Mouse (Mus musculus) G1E (cell line): ENCODE data around the gene Ankrd10. TPM values are rescaled to one million over a fixed set of nuclear protein-coding genes. Genes with fewer than 3 reads are reported as not detected.

Experiments used
- ATAC-seq: 2 replicates; pipeline ENCODE4 v1.8.0; 2016; ENCODE audit warnings: mild to moderate bottlenecking; ENCODE audit not compliant: insufficient number of reproducible peaks, poor library complexity, low FRiP score, severe bottlenecking; ENCODE audit errors: extremely low read depth
- DNase-seq: peaks from one replicate; pipeline ENCODE4 v3.0.0; 2012; ENCODE audit warnings: low spot score
- H3K27me3 ChIP-seq: 2 replicates; pipeline ENCODE4 v1.6.1; 2012; ENCODE audit warnings: mild to moderate bottlenecking, low read length, inconsistent platforms; ENCODE audit not compliant: insufficient read depth
- H3K36me3 ChIP-seq: replicated peaks from 2 replicates; pipeline ENCODE3; 2012; ENCODE audit warnings: mild to moderate bottlenecking, inconsistent platforms
- H3K4me1 ChIP-seq: 2 replicates; pipeline ENCODE4 v1.6.1; 2012; ENCODE audit warnings: low read depth, low read length, inconsistent platforms, mixed read lengths; ENCODE audit not compliant: insufficient read depth
- H3K4me3 ChIP-seq: 2 replicates; pipeline ENCODE4 v1.5.1; 2012; ENCODE audit warnings: low read depth, mild to moderate bottlenecking, inconsistent platforms, low read length, moderate library complexity, mixed read lengths
- H3K9me3 ChIP-seq: replicated peaks from 2 replicates; pipeline ENCODE4 v1.6.1; 2012; ENCODE audit warnings: inconsistent platforms
- CTCF ChIP-seq: IDR thresholded peaks from 2 replicates; pipeline ENCODE4 v1.5.1; 2012; ENCODE audit warnings: low read depth, low read length, inconsistent platforms, mixed read lengths
- GATA1 ChIP-seq: IDR thresholded peaks from 2 replicates; pipeline ENCODE4 v1.6.1; 2012; ENCODE audit warnings: borderline replicate concordance, low read length, inconsistent platforms, mixed read lengths
- GATA2 ChIP-seq: IDR thresholded peaks from 2 replicates; pipeline ENCODE4 v1.6.1; 2012; ENCODE audit warnings: low read depth, low read length, inconsistent platforms, borderline replicate concordance
- POLR2AphosphoS5 ChIP-seq: IDR thresholded peaks from 2 replicates; pipeline ENCODE4 v1.6.1; 2012; ENCODE audit warnings: low read depth, low read length, inconsistent platforms; ENCODE audit not compliant: insufficient replicate concordance
- TAL1 ChIP-seq: conservative IDR thresholded peaks from 2 replicates; pipeline ENCODE4 v1.6.1; 2012; ENCODE audit warnings: low read depth, low read length, inconsistent platforms, mixed read lengths
- polyA plus RNA-seq: library from polyadenylated mRNA; stranded (reverse); fragments of >175 nt; gene quantifications from 2 replicates; pipeline ENCODE4 v1.2.3, GENCODE M21; 2012
- total RNA-seq, 2 experiments: library from RNA; stranded (forward) in 1 of 2; stranded (reverse) in 1 of 2; fragments of 200-1000 nt in 1 of 2; fragments of >200 nt in 1 of 2; fragmentation: Nextera tagmentation in 1 of 2; gene quantifications; 2 replicates each; pipeline ENCODE4 v1.2.3; 2014 to 2017

The Ankrd10 gene
- total and polyA plus RNA-seq, 3 experiments = 69.1 to 80.6 (median 71.8) TPM

DNA sequence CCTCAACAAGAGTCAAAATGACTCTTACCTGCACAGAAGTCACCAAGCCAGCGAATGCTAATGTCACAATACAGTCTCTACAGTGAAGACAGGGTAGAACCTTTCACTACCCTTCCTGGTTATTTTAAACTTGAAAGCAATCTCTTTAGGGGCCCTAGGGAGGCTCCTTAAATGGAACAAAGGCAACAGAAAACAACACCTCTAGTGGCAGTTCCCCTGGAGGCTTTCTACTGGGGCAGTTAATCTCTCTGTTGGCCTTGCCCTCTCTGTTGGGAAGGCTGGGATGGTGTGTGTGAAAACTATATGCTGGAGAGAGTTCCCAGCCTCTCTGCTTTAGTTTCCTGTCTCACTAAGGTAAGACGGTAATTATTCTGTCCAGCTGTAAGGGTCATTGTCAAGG, 5.0 kb upstream of the Ankrd10 start:
- Histone ChIP-seq H3K9me3 (0 out of 2 replicates have a peak, but pooled peaks cover 2% of the 10 kb centered on the region), H3K27me3 (no peaks in the 10 kb centered on the region), H3K4me1 (peaks cover 16% of the 10 kb centered on the region), H3K36me3 (peaks cover 30% of the 10 kb centered on the region), H3K4me3 (no peak overlapping the region)
- ATAC-seq (no peak), DNase-seq (no peak)
- no peak for TF ChIP-seq GATA2

DNA sequence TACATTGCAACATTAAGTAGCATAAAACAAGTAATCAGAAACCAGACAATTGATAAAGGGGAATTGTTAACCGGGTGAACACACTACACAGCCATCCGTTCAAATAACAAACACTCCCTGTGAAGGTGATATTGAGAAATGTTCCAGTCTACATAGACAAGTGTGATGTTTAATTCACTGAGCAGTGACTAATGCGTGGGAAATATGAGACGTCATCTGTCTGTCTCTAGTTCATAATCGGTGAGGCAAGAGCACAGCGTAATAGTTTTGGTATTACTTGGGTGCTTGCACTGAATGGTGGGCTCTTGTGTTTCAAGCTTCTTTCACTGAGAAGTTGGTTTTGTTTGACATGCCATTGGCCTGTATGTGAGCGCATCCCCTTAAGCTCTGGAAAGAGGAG, 2.0 kb upstream of the Ankrd10 start:
- Histone ChIP-seq H3K36me3 (peaks cover 35% of the 10 kb centered on the region), H3K4me3 (no peak overlapping the region), H3K4me1 (peaks cover 26% of the 10 kb centered on the region), H3K9me3 (0 out of 2 replicates have a peak, but pooled peaks cover 2% of the 10 kb centered on the region), H3K27me3 (no peaks in the 10 kb centered on the region)
- no peak for DNase-seq
- TF ChIP-seq GATA2 (no peak), GATA1 (no peak), CTCF (no peak), POLR2AphosphoS5 (no peak), TAL1 (no peak)
- ATAC-seq = no peak

DNA sequence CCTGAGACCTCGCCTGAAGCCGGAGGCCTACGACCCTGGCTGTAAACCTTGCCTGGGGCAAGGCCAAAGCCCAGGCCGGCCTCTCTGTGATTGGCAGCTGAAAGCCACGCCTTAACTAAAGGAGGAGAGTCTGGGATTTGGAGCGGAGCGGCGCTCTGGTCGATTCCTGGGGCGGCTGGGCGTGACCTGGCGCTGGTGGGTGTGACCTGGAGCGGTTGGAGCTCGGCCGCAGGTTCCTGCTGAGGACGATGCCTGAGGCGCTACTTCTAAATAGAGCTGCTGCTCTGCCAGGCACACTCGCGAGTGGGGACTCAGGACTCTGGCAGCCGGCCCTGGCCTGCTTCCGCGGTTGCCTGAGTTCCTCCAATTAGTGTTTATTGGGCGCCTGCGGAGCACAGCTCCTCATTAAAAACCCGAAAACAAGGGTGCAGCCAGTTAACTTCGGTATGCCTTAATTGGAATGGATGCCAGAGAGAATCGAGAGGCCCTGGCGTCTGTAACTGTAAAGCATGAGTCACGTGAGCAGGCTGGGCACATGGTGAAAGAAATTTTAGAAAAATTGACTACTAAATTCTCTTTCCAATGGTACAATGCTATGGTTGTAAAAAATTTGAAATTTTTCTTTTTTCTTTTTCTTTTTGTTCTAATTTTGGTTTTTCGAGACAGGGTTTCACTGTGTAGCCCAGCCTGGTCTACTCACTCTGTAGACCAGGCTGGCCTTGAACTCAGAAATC, 934 bp upstream of the Ankrd10 start:
- ATAC-seq (peak; percentile 70), DNase-seq (peak; percentile 91)
- TF ChIP-seq GATA2 = no peak
- no peak for TF ChIP-seq POLR2AphosphoS5
- no peak for TF ChIP-seq GATA1
- TF ChIP-seq TAL1 = no peak
- TF ChIP-seq CTCF = no peak
- Histone ChIP-seq H3K27me3 (no peaks in the 10 kb centered on the region), H3K4me3 (peak overlapping the region; percentile 100), H3K4me1 (peaks cover 30% of the 10 kb centered on the region), H3K9me3 (0 out of 2 replicates have a peak, but pooled peaks cover 2% of the 10 kb centered on the region), H3K36me3 (peaks cover 40% of the 10 kb centered on the region)

DNA sequence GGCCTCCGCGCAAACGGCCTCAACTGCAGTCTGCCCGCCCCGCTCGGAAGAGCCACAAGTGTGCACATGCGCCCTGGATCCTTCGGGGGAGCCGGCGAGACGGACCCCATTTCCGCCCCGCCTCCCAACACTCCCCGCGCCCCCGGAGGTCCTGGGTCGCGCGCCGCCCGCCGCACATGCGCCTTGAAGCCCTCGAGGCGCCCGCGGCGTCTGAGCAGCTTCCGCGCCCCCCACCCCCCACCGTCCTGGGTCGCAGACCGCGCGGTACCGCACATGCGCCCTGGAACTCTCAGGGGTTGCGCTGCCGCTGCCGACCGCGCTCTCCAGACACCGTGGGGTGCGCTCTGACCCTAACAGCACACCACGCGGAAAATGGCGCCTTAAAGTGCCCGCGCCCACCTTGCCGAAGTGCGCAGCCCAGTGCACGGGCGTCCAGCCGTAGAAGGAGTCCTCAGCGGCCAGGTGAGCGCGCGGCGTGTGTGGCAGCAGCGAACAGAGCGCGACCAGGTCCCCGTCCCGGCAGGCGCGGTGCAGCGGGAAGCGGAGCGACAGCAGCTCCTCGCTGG, 462 bp downstream of the Ankrd10 start:
- peaks cover 49% of the 10 kb centered on the region for H3K36me3 ChIP-seq
- peak; percentile 17 for ATAC-seq
- TF ChIP-seq POLR2AphosphoS5 (no peak), GATA1 (no peak), TAL1 (no peak), CTCF (no peak), GATA2 (no peak)
- H3K27me3 ChIP-seq = no peaks in the 10 kb centered on the region
- H3K4me3 ChIP-seq = peak overlapping the region; percentile 100
- no peaks in the 10 kb centered on the region for H3K9me3 ChIP-seq
- H3K4me1 ChIP-seq = peaks cover 44% of the 10 kb centered on the region
- peak; percentile 94 for DNase-seq

DNA sequence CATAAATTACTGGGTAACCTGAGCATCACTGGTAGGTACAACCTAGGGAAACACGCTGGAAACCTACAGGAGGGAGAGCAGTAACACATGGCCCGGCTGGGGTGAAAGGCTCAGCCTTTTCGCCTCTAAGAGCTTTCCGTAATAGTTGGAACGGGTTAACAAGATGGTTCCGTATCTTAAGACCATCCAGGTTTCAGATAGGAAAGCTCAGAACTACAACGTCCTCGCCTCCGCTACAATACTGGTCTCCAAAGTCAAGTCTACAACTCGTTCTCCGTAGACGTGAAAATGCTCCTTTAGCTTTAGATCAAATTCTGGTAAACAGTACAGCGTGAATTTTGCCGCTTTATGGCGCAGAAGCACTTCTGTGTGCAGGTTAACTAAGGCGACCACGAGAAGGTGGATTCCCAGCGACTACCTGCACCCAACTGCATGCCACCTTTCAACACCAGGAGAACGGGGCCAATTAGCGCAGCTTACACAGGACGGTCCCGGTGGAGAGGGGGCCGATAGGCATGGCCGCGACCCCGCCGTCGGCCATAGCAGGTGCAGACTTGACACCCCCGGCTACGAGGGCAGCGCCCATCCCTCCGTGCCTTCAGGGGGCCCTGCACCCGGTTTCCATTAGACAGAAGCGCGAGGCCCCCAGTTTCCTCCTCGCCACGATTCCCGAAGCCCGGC, 1.1 kb downstream of the Ankrd10 start:
- DNase-seq = no peak
- TF ChIP-seq CTCF (no peak), TAL1 (no peak), GATA2 (no peak), POLR2AphosphoS5 (no peak), GATA1 (no peak)
- ATAC-seq = no peak

DNA sequence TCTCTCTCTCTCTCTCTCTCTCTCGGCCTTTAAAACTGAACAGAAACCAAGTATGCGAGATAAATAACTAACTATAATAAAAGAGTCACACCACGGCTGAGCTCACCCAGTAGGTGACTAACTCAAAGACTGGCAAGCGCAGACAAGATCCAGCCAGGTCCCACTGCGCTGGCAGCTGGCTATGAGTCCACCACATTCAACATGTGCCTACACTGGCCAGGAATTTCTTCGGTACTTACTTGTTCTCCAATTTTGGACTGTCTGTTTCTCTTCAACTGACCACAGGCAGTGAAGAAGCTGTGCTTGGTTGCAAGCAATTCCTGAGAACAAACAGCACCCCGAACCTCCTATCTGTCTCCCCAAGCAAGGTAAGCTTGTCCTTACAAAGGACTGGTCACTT, 2.1 kb downstream of the Ankrd10 start:
- TF ChIP-seq POLR2AphosphoS5 (no peak), GATA2 (no peak), CTCF (no peak), TAL1 (no peak), GATA1 (no peak)
- ATAC-seq = no peak
- DNase-seq = no peak
- peak overlapping the region; percentile 100 for H3K4me3 ChIP-seq
- H3K36me3 ChIP-seq = peaks cover 55% of the 10 kb centered on the region
- H3K27me3 ChIP-seq = no peaks in the 10 kb centered on the region
- no peaks in the 10 kb centered on the region for H3K9me3 ChIP-seq
- peaks cover 57% of the 10 kb centered on the region for H3K4me1 ChIP-seq

More for the DNA sequence above, 1.1 kb downstream of the Ankrd10 start:
- H3K36me3 ChIP-seq = peaks cover 50% of the 10 kb centered on the region
- H3K27me3 ChIP-seq = no peaks in the 10 kb centered on the region
- H3K4me3 ChIP-seq = peak overlapping the region; percentile 100
- no peaks in the 10 kb centered on the region for H3K9me3 ChIP-seq
- H3K4me1 ChIP-seq = peaks cover 47% of the 10 kb centered on the region
